Mouse (Mus musculus) heart, embryonic 13.5 days (tissue): ENCODE data around the gene Cdc20. TPM values are rescaled to one million over a fixed set of nuclear protein-coding genes. Genes with fewer than 3 reads are reported as not detected.

Experiments used
- ATAC-seq: fragments of 200-750 bp; cut with Nextera tagmentation; 2 replicates; pipeline ENCODE4 v1.8.0; 2017; ENCODE audit warnings: moderate TSS enrichment; ENCODE audit not compliant: insufficient number of reproducible peaks, low FRiP score, low TSS enrichment; ENCODE audit errors: extremely low read depth
- H3K27ac ChIP-seq: fragments of 300-500 bp; sonication (generic); replicated peaks from 2 replicates; pipeline ENCODE4 v1.5.1; 2015; ENCODE audit warnings: moderate library complexity, mild to moderate bottlenecking, inconsistent platforms
- H3K27me3 ChIP-seq: fragments of 300-500 bp; sonication (generic); replicated peaks from 2 replicates; pipeline ENCODE4 v1.6.1; 2015; ENCODE audit warnings: mild to moderate bottlenecking, inconsistent platforms
- H3K36me3 ChIP-seq: fragments of 300-500 bp; sonication (generic); 2 replicates; pipeline ENCODE4 v1.6.1; 2015; ENCODE audit warnings: mild to moderate bottlenecking, inconsistent platforms
- H3K4me1 ChIP-seq: fragments of 300-500 bp; sonication (generic); 2 replicates; pipeline ENCODE4 v1.6.1; 2015; ENCODE audit warnings: inconsistent platforms
- H3K4me2 ChIP-seq: fragments of 300-500 bp; sonication (generic); 2 replicates; pipeline ENCODE4 v1.6.1; 2015; ENCODE audit warnings: inconsistent platforms, mild to moderate bottlenecking, moderate library complexity
- H3K4me3 ChIP-seq: fragments of 300-500 bp; sonication (generic); 2 replicates; pipeline ENCODE4 v1.5.1; 2015; ENCODE audit warnings: moderate library complexity, mild to moderate bottlenecking, inconsistent platforms
- H3K9ac ChIP-seq: fragments of 300-500 bp; sonication (generic); 2 replicates; pipeline ENCODE4 v1.6.1; 2015; ENCODE audit warnings: inconsistent platforms, mild to moderate bottlenecking, moderate library complexity
- H3K9me3 ChIP-seq: fragments of 300-500 bp; sonication (generic); 2 replicates; pipeline ENCODE4 v1.6.1; 2016; ENCODE audit warnings: inconsistent platforms
- WGBS: fragments of 180-500 bp; shearing (Covaris S2); methylation state at CpG from one replicate; pipeline ENCODE4 v1.1.7; 2015; ENCODE audit warnings: mixed read lengths; 5-methylcytosine and 5-hydroxymethylcytosine counted together
- polyA plus RNA-seq: library from polyadenylated mRNA; unstranded; fragments of >200 nt; fragmentation: Nextera tagmentation; extraction: Ambion mirVana; gene quantifications from 2 replicates; pipeline ENCODE4 v1.2.1, GENCODE M21; 2015

The Cdc20 gene
- polyA plus RNA-seq: 171 and 186 TPM in 2 replicates

DNA sequence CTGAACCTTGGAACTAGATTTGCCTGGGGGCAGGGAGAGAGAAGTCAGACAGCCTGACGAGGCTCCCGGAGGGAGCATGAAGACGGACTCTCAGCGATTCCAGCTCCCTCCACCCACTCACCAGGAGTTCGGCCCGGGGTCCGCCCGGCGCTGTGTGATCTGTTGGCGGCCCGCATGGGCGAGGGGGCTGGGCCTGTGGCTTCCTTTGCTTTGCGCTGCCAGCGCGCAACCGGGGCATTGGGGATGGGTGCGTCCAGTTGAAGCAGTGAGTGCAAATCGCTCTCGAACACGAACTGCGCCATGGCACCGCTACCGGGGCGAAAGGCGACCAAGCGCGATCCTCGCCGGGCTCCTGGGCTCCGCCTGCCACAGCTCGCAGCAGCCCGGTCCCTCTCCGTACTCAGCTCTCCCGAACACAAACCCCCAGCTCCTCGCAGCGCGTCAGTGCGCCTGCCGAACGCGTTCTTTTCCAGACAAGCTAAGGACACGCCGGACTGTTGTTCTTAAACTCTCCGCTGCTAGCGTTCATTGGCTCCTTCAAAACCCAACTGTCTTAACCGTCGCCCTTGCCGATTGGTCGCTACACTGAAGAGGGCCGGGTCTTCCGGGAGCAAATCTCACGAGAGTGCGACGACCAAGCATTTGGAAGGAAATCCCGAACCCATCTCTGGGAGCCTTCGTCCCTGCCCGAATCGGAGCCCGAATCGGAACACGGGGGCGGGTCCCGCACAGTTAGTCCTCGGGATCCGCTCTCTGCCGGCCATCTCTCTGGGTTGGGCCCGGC is at the start of gene Cdc20:
Cdc20 (minus strand) TSS at position 533 of the 784 bp plus-strand sequence.
- under 1% methylated on average over 67 of the region's 67 CpGs for WGBS
- peak within 1 kb of the TSS; percentile 85 for H3K4me3 ChIP-seq
- H3K27ac ChIP-seq: peak within 1 kb of the TSS; percentile 95
- H3K9ac ChIP-seq: peak within 1 kb of the TSS; percentile 93
- H3K4me1 ChIP-seq: peaks cover 45% of the 10 kb centered on the region
- no peaks in the 10 kb centered on the region for H3K9me3 ChIP-seq
- ATAC-seq: peak; percentile 87
- no peaks in the 10 kb centered on the region for H3K27me3 ChIP-seq
- peak within 1 kb of the TSS; percentile 97 for H3K4me2 ChIP-seq
- H3K36me3 ChIP-seq: peaks cover 40% of the 10 kb centered on the region

DNA sequence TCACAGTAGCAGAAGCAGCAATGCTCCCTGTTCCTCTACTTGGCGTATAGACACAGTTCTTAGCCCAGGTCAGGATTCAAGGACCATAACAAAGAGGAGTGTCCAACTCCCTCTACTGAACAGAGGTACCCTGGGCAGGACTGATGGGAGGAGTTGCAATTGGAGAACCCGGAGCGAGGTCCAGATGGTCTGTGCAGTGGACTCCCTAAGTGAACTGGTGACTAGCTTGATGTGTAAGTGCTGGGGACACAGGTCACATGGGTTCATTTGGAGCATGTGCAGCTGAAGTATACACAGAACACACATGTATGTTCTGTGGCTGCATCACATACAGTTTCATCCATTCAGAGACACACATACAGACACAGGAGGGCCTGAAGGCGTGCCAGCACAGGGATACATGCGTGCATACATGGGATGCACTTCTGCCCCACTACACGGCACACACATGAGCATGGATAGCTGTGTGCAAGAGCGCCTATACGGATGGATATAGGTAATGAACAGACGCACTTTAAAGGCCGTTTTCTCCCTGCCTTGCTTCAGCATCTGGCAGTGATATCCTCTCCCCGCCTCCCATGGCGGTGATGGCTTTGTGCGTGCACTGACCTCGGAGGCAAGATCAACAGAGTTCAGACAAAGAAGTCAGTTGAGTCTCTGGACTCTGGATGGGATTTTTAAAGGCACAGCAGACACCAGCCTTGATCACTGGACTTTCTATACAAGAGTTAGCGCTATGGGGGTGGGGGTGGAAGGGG is 39.8 kb upstream of the Cdc20 start:
- WGBS: 71% methylated on average over 15 of the region's 15 CpGs
- no peak overlapping the region for H3K9ac ChIP-seq
- H3K4me3 ChIP-seq: no peak overlapping the region
- H3K27me3 ChIP-seq: 0 out of 2 replicates have a peak, but pooled peaks cover 8% of the 10 kb centered on the region
- H3K4me1 ChIP-seq: no peaks in the 10 kb centered on the region
- no peak for ATAC-seq
- no peaks in the 10 kb centered on the region for H3K9me3 ChIP-seq
- no peak overlapping the region for H3K27ac ChIP-seq
- H3K36me3 ChIP-seq: no peaks in the 10 kb centered on the region; the same call in 1 of the 2 replicates
- H3K4me2 ChIP-seq: no peak overlapping the region

DNA sequence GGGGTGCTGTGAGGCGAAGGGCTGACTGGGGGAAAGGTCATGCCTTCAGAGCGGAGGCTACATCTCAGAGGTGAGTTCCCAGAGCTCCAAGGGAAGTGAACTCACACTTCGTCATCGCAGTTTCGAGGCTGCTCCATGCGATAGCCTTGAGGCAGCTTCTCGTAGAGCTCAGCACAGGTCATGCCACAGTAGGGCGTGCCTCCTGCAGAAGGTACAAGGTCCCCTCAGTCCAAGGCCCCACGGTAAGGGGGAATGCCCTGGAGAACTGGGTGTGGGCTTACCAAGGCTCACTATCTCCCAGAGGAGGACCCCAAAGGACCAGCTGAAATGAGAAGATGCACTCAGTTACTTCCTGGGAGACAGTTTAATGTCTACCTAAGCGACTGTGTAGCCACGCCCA is 35.5 kb upstream of the Cdc20 start:
- H3K27ac ChIP-seq: no peak overlapping the region
- no peak overlapping the region for H3K4me3 ChIP-seq
- ATAC-seq: no peak
- 0 out of 2 replicates have a peak, but pooled peaks cover 3% of the 10 kb centered on the region for H3K27me3 ChIP-seq
- H3K9me3 ChIP-seq: no peaks in the 10 kb centered on the region
- WGBS: 86% methylated on average over 11 of the region's 11 CpGs
- no peak overlapping the region for H3K9ac ChIP-seq
- H3K36me3 ChIP-seq: no peaks in the 10 kb centered on the region; the same call in 1 of the 2 replicates
- H3K4me1 ChIP-seq: no peaks in the 10 kb centered on the region
- H3K4me2 ChIP-seq: no peak overlapping the region

DNA sequence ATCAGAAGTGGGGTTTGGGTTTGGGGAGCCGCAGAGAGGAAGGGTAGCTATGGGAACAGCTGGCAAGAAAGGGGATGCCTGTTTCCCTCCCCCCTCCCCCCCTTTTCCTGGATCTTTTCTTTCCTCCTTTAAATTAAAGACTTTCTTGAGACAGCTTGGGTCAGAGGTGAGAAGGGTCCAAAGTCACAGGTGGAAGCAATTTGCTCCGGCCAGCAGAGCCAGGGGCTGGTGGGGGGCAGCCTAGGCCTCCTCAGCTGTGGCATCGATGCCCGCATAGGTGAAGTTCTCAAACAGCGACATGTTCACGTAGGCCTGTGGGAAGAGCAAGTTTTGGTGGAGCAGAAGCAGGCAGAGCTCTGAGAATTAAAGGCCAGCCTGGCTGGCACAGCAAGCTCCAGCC is 34.1 kb upstream of the Cdc20 start:
- 81% methylated on average over 6 of the region's 6 CpGs for WGBS
- H3K9me3 ChIP-seq: no peaks in the 10 kb centered on the region
- 0 out of 2 replicates have a peak, but pooled peaks cover 3% of the 10 kb centered on the region for H3K27me3 ChIP-seq
- no peak overlapping the region for H3K4me2 ChIP-seq
- no peaks in the 10 kb centered on the region; the same call in 1 of the 2 replicates for H3K36me3 ChIP-seq
- ATAC-seq: no peak
- no peak overlapping the region for H3K9ac ChIP-seq
- H3K27ac ChIP-seq: no peak overlapping the region
- no peaks in the 10 kb centered on the region for H3K4me1 ChIP-seq
- no peak overlapping the region for H3K4me3 ChIP-seq

DNA sequence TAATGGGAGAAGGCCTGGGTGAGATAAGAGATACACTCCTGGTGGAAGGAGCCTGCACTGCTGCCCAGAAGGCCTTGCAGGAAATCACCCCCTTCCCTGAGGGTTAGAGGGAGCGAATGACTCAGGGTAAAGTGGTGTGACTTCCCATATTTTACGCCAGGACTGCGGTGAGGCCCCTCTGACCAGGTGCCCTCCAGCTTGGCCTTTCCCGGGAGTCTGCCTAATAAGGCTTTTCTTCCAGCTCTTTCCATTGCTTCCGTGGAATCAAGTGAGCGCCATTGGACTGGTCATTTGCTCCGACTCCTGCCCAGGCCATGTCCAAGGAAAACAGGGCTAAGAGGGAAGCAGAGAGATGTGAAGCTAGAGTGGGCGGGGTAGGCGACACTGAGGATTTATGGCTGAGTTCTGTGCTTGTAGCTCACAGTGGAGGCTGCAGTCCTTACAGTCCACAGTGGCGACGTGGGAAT is 28.6 kb upstream of the Cdc20 start:
- peaks cover 12% of the 10 kb centered on the region for H3K4me1 ChIP-seq
- H3K4me2 ChIP-seq: no peak overlapping the region
- H3K9ac ChIP-seq: no peak overlapping the region
- H3K27ac ChIP-seq: peak overlapping the region; percentile 58
- H3K9me3 ChIP-seq: no peaks in the 10 kb centered on the region
- WGBS: 30% methylated on average over 11 of the region's 11 CpGs
- no peaks in the 10 kb centered on the region for H3K27me3 ChIP-seq
- no peak overlapping the region for H3K4me3 ChIP-seq
- peak; percentile 61; the same call in 1 of the 2 replicates for ATAC-seq
- H3K36me3 ChIP-seq: no peaks in the 10 kb centered on the region

DNA sequence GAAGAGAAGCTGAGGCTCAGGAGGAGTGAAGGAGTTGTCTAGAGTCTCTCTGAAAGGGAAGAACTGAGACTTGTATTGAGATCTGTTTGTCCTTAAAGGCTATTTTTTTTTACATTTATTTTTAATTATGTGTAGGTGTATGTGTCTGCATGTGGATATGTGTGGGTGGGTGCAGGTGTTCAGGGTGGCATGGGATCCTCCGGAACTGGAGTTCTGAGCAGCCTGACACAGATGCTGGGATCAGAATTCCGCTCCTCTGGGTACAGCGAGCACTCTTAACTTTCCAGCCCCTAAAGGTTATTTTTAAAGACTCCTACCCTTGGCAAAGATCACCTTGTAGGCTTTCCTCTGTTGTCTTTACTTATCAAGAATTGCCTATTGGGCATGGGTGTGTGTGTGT is 27.8 kb upstream of the Cdc20 start:
- H3K36me3 ChIP-seq: no peaks in the 10 kb centered on the region
- H3K27me3 ChIP-seq: no peaks in the 10 kb centered on the region
- H3K9ac ChIP-seq: 0 out of 2 replicates have a peak overlapping the region, but pooled peaks have one; percentile 8
- no peak overlapping the region for H3K4me3 ChIP-seq
- no peak overlapping the region for H3K4me2 ChIP-seq
- H3K4me1 ChIP-seq: peaks cover 12% of the 10 kb centered on the region
- ATAC-seq: no peak
- H3K27ac ChIP-seq: 0 out of 2 replicates have a peak overlapping the region, but pooled peaks have one; percentile 36
- no peaks in the 10 kb centered on the region for H3K9me3 ChIP-seq
- 67% methylated on average over 3 of the region's 3 CpGs for WGBS

DNA sequence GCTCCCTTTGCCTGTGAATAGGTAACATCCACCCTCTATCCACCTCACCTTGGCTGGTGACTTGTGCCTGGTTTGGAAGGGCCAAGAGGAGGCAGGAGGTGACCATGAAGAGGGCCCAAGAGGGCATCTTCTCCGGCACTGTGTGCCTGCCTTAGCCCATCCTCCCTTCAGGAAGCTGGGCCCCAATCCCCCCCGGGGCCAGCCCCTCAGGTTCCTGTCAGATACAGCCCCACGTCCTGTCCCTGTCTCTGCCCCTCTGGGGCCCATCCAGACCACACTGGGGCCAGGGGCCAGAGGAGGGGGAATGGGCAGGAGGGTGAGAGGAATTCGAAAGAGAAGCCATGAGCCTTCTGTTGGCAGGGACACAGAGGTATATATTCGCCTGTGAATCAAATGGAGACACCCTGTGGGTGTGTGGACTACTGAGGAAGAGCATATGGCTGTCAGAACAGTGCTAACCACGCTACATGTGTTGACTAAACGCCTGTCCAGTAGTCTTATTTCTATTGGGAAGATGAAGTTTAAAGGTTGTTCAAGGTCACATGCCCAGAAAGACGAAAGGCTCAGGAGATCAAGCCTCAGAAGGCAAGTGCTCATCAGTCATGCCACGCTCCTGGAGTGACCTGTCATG is 20.3 kb upstream of the Cdc20 start, which contains the start of gene Mpl:
Mpl (minus strand) TSS at position 169 of the 631 bp plus-strand sequence.
- Histone ChIP-seq H3K4me2 (no peak within 1 kb of the TSS), H3K27ac (no peak within 1 kb of the TSS), H3K4me1 (no peaks in the 10 kb centered on the region; the same call in 1 of the 2 replicates), H3K36me3 (no peaks in the 10 kb centered on the region), H3K4me3 (no peak within 1 kb of the TSS), H3K9ac (no peak within 1 kb of the TSS), H3K9me3 (no peaks in the 10 kb centered on the region), H3K27me3 (no peaks in the 10 kb centered on the region)
- ATAC-seq: no peak
- WGBS: 53% methylated on average over 9 of the region's 9 CpGs

DNA sequence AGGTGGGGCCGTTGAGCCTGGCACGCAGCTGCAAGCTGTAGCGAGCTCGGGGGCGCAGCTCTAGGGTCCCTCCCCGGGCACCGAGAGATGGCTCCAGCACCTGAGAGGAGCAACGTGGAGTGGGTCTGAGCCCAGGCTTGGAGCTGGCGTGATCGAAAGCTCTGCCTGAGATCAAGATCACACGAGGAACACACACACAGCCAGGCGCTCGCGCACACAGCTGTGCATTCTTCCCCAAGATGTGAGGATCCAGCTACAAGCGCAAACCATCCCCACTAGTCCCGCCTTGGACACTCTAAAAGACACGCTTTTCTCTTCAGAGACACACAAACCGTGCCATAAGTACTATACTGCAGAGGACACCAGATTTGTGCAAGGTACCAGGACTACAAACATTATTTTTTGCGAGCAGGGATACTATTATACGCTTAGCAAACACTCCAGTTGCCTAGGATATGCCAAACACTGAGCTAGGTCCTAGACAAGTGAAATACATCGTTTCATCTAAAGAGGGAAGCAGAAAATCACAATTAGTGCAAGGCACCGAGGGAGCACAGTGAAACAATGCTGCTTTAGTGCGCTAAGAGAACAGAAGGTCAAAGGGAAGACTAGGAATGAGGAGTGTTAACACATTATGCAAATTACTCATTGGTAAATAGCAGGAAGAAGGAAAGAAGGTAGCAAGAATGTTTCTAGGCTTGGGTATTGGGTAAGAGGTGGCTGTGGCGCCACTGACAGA is 9.4 kb upstream of the Cdc20 start:
- ATAC-seq: no peak
- H3K27me3 ChIP-seq: peaks cover 19% of the 10 kb centered on the region
- peak overlapping the region; percentile 76 for H3K4me2 ChIP-seq
- no peak overlapping the region for H3K27ac ChIP-seq
- H3K4me1 ChIP-seq: peaks cover 10% of the 10 kb centered on the region
- 32% methylated on average over 24 of the region's 24 CpGs for WGBS
- H3K36me3 ChIP-seq: no peaks in the 10 kb centered on the region
- H3K9me3 ChIP-seq: no peaks in the 10 kb centered on the region
- peak overlapping the region; percentile 71 for H3K9ac ChIP-seq
- H3K4me3 ChIP-seq: peak overlapping the region; percentile 49

DNA sequence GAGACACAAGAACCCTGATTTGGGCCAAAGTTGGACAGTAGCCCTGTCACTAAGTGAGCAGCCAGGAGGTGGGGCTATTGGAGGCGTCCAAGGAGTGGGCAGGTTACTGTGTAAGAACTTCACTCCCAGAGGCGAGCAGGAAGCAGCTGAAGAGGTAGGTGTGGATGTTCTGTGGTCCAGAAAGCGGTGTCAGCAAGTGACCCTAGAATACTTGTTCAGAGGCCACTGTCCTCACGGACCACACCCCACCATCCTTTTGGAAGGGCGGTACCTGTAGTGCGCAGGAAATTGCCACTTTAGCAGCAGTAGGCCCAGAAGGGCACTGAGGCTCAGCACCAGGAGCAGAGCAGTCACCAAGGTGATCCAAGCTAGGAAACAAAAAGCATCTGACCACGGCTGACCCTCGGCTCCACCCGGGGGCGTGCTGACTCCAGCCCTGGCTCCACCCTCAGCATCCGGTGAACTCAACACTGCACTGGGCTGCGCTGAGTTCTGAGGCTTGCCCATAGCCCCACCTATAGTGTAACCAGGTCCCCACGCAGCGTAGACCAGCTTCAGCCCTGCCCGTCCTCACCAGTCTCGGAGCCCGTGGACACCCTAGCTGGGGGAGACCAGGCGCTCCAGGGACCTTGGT is 8.7 kb upstream of the Cdc20 start:
- Histone ChIP-seq H3K4me2 (peak overlapping the region; percentile 76), H3K27me3 (peaks cover 17% of the 10 kb centered on the region), H3K4me3 (peak overlapping the region; percentile 49), H3K9me3 (no peaks in the 10 kb centered on the region), H3K4me1 (peaks cover 10% of the 10 kb centered on the region), H3K36me3 (no peaks in the 10 kb centered on the region), H3K9ac (peak overlapping the region; percentile 71), H3K27ac (no peak overlapping the region)
- WGBS: 24% methylated on average over 18 of the region's 18 CpGs
- 0 out of 2 replicates have a peak, but pooled peaks have one; percentile 46 for ATAC-seq

DNA sequence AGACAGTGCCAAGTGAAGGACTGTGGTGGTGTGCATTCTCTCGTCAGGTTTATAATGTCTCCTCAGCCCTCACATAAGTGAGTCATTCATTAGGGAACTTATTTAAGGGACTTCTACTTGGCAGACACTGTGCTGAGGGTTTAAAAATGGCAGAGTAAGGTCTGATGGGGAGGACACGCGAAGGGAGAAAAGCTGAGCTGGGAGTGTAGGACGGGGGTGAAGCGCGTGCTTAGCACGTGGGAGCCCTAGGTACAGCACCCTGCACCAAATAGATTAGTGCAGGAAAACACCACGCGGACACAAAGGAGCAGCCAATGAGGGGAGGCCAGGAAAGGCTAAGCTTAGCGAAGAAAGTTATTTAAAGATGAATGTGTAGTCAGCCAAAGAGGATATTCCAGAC is 7.9 kb upstream of the Cdc20 start:
- Histone ChIP-seq H3K9me3 (no peaks in the 10 kb centered on the region), H3K4me3 (no peak overlapping the region), H3K36me3 (no peaks in the 10 kb centered on the region), H3K27me3 (peaks cover 9% of the 10 kb centered on the region; the same call in 1 of the 2 replicates), H3K4me1 (peaks cover 10% of the 10 kb centered on the region), H3K27ac (no peak overlapping the region), H3K9ac (no peak overlapping the region), H3K4me2 (no peak overlapping the region)
- ATAC-seq: no peak
- WGBS: 71% methylated on average over 10 of the region's 10 CpGs
